Mouse (Mus musculus) left cerebral cortex, adult 18-20 months (tissue): Measurements from ENCODE around the gene Hira. TPM values are rescaled to one million over a fixed set of nuclear protein-coding genes. Genes with fewer than 3 reads are reported as not detected.

Experiments
- DNase-seq, 2 experiments: peaks; one replicate each; pipeline ENCODE4 v3.0.0; 2021 to 2022; ENCODE audit warnings: low spot score in 2 of 2, mixed read lengths in 1 of 2
- total RNA-seq, 2 experiments: library from RNA; stranded (reverse); gene quantifications; 2 replicates each; pipeline ENCODE4 v1.2.3; 2021

Gene Hira
- total RNA-seq, 2 experiments from 2014 or later: 78.6 to 87.7 TPM

DNA sequence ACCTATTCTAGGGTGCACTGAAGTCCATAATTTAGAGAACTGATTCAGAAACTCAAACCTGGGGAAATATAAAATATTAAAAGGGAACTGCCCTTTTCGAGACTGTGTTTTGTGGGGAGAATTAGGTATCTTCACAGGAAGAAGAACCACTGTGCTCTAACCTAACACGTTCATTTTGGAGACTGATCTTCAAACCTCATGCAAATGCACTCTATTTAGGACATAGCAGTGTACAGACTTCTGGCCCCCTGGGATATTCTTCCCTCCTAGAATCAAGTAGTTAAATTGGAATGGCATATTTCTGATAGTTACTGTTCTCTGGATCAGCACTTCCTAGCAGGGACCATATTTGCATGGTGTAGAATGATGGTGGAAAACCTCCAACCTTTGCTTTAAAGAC, 133.9 kb downstream of the Hira start:
- no peak for DNase-seq

DNA sequence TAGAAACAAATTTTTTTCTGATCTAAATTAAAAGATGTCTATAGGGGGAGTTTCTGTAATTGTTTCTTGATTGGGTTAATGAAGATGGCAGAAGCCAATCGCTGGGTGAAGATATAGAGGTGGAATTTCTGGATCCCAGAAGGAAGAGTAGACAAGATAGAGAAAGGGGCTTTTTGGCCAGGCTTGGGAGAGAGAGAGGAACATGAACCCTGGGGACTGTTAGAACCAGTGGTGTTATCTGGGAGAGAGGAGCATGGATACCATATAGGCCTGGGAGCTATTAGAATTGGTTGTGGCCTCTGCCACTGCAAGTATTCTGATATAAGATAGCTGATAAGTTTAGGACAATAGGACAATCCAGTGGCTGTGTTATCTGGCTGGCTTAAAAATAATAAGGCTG, 136.7 kb downstream of the Hira start:
- no peak for DNase-seq

DNA sequence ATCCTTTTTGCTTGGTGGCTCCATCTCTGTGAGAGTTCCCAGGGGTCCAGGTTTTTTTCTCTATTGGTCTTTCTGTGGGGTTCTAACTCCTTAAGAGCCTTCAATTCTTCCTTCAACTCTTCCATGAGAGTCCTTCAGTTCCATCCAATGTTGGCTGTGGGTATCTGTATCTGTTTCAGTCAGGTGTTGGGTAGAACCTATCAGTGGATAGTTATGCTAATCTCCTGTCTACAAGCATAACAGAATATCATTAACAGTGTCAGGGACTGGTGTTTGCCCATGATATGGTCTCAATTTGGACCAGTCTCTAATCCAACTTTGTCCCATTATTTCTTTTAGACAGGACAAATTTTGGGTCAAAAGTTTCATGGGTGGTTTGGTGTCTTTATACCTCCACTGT, 137.8 kb downstream of the Hira start:
- no peak for DNase-seq

Other genes with a start within 250 kb of the Hira start
- gene Sept5, start 247.1 kb upstream of the Hira start, total RNA-seq: 100 to 1,000 TPM; 824 to 876 TPM
- 10 to 100 TPM; 47.2 to 51.8 TPM for gene Cldn5, start 100.2 kb upstream of the Hira start, total RNA-seq
- 10 to 100 TPM; 87.5 to 97.2 TPM for gene Ufd1, start 65.3 kb upstream of the Hira start, total RNA-seq
- gene Cdc45, start 65.0 kb upstream of the Hira start, total RNA-seq: 1 to 10 TPM in 1 of 2 experiments, under 1 TPM in 1; 0.77 to 2.0 TPM
- 10 to 100 TPM; 24.1 to 26.6 TPM for gene 2510002D24Rik, start 40.5 kb upstream of the Hira start, total RNA-seq
- gene Gm28539, start 40.5 kb upstream of the Hira start, total RNA-seq: 10 to 100 TPM in 1 of 2 experiments, 1 to 10 TPM in 1; 5.6 to 13.5 TPM
- 10 to 100 TPM; 36.1 to 38.2 TPM for gene Mrpl40, start 175 bp upstream of the Hira start, total RNA-seq